Mouse (Mus musculus) naive thymus-derived CD4-positive, alpha-beta T cell, adult 2 months (primary cell): ENCODE results near the gene Fitm2.
"Not testable (repeated sequence)": the region's sequence is repeated elsewhere in the genome, so short reads cannot be mapped to it uniquely, and the experiment has no call there.

Source experiments
- DNase-seq: peaks from one replicate; pipeline ENCODE4 v3.0.0-alpha.2; 2011; ENCODE audit warnings: low read depth

Fitm2 gene

DNA sequence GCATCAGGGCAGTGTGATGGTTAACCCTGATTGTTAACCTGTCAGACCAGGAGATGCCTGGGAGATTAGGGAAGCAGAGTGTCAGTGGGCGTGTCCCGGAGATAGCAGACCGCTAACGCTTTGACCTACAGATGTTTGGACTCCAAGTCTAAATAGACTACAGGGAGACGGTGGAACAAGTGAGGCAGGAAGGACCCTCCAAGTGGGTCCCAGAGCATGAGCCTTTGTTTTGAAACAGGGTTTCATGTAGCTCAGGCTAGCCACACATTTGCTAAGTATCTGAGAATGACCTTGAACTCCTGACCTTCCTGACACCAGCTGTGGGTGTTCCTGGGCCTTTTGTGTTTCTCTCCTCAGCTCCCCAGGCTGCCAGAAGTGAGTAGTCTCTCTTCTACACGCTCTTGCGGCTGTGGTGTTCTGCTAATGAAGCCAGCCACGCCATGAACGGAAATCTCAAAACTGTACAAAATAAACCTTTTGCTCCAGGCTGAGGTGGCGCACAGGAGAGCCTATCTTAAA is 9.1 kb downstream of the Fitm2 start:
- no peak for DNase-seq

DNA sequence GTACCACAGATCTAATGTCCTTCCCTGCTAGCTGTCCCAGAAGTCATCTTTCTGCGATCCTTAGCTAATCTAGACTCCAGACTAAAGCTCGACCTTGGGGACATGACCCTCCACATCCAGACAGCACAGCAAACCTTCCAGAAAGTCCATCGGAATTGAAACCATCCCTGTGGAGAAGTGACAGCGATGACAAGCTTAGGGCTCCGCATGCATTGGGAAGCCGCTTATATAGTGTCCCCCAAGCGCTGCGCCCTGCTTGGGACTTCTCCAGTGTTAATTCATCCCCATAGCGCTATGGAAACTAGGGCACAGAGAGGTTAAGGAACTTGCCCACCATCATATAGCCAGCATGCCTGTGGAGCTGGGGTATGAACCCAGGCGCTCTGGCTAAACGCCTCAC is 9.6 kb downstream of the Fitm2 start:
- DNase-seq = no peak

DNA sequence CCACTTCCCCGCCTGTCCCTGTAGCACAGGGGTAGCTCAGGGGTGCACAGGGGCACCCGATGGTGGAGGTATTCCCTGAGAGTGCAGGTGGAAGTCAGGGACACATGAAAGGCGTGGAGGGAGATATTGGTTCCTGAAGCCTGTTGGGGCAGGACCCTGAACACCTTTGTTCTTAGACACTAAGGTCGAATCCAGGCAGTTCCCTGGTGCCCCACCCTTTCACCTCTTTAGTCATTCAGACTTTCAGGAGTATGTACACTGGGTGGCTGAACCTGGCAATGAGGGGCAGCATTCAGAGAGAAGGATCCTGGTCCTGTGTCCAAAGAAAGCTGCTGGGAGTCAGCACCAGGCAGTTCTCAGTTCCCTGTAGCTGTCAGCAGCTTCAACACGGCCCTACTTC is 10.0 kb downstream of the Fitm2 start:
- DNase-seq = no peak

DNA sequence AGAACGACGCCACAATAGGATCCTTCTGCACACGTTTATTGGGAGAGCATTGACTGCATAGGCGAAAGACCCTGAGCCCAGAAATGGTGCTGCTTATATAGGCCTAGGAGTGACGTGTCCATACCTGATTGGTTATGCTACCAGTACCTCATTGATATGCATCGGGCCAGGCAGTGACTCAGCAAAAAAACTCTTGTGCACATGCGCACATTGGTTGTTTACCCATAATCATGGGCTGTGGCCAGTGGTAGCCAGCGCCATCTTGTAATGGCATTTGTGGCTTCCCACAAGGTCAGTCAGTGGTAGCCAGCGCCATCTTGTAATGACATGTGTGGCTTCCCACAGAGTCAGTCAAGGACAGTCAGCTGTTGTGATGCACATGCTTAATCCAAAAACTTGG is 11.1 kb downstream of the Fitm2 start:
- not testable (repeated sequence) for DNase-seq

DNA sequence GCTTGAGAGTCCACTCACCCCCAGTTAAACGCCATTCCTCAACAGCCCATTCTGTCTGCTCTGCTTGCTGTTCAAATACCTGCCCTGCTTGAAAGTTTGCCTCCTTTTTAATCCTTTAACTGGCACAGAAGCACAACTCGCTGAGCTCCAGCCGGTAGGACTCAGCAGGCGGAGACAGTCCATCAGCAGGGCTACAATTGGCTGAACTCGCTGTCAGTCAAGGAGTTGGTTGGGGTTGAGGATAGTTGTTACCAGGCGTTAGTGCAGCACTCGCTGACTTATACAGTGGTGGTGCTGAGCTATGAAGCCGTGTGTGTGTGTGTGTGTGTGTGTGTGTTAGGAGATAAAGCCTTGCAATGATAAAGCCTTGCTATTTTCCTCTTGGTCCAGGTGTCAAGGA is 11.8 kb downstream of the Fitm2 start:
- no peak for DNase-seq

DNA sequence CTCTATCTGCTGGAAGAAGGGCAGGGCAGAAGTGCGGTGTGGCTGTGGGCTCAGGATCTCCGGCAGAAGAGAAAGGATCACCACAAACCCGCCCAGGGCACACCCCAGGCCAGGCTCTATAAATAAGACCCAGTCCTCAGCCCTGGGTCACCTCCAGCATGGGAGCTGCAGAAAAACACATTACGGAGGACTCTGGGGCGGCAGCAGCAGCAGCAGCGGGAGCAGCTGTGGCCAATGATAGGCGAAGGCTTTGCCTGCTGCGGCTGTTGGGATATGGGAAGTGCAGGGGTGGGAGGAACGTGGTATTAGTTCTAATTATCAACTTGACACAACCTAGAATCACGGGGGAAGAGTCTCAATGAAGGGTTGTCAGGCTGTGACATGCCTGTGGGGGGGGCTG is 13.0 kb downstream of the Fitm2 start:
- DNase-seq = no peak

DNA sequence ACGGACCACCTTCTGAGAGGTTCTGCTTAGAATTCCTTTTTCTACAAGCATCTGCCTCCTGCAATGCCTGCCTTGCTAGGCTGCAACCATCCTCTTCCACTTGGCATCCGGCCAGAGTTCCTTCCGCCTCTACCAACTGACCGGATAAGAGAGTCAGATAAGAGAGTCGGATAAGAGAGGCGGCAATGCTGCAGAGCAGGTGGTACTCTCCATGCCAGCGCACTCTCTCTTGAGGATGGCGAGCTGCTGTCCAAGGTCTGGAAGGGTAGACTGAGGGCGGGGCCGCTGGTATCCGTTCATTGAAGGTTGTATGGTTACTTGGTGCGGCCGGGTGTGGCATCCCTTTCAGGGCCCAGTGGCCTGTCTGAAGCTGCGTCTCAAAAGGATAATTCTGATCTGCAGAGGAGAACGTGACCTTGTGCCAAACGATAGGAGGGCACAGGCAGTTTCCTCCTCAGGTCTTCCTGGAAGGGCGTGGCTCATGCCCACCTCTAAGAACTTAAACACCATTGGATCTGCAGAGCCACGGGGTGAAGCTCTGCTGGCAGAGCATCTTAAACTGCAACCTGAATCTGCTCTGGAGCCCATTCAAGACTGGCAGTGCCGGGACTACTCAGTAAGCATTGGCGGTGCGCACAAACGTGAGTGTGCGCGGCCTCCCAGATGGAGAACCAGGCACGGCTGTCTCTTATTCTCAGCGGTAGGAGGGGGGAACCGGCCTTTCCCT is 13.7 kb downstream of the Fitm2 start:
- no peak for DNase-seq

DNA sequence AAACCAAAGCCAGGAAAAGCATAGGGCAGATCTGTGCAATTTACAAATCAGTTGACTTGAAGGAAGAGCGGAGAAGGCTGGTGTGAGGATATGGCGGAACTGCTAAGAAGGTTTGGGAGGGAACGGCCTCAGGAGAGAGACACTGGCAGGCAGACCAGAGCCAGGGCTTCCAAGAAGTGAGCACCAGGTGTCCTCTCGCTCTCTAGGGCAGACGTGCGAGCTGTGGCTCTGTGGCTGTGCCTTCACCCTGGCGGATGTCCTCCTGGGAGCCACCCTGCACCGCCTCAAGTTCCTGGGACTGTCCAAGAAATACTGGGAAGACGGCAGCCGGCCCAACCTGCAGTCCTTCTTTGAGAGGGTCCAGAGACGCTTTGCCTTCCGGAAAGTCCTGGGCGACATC is 19.1 kb downstream of the Fitm2 start:
- DNase-seq = no peak

DNA sequence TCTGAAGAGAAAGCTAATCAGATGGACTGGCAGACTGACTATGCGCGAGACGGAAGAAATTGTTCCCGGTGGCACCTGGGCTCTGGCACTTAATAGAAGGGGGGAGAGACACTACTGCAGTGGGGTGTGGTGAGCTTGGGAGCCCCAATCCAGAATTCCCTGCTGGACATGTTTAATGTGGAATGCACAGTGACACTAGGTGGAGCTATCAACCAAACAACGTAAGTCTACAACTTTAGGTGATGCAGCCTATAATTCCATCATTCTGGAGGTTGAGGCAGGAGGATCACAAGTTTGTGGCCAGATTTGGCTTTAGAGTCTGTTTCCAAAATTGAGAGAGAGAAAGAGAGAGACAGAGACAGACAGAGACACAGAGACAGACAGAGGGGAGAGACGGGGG is 19.7 kb downstream of the Fitm2 start:
- no peak for DNase-seq

DNA sequence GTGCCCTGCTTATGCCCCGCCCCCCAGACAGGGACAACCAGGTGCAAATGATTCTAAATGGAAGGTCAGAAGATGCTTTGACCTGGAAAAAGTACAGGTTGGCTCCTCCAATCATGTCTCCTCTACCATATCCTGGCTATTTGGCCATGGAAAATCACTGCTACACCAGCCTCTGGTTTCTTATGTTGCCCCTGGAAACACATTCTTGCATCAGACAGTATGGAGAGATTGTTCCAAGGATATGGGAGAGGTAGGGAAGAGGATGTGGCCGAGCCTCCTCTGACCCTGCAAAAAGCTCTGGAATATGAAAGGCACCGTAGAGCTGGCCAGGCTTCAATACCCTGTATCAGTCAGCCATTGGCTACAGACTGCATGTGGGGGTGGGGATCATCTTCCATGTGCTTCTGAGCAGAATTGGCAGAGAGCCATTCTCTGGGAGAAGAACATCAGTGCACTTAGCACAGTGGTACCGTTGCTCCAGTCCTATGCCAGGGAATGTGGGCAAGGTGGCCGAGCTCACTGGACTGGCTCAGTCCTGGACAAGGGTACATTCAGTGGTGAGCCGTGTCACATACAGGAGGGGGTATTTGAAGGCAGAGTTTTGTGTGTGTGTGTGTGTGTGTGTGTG is 21.6 kb downstream of the Fitm2 start:
- no peak for DNase-seq

DNA sequence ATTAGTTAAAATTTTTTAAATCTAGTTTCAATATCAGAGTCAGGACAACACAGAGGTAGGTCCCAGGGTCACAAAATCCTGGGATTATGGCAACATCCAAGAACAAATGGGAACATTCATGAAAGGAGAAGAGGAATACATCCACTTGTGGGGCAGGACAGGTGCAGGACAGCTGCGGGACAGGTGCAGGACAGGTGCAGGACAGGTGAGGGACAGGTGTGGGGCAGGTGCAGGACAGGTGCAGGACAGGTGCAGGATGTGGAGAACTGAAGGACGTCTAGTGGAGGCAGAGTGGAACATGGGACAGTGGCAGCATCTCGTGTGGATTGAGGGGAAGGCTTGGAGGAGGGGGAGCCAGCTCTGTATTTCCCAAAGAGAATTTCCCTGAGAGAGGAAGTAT is 23.2 kb downstream of the Fitm2 start:
- DNase-seq = no peak

DNA sequence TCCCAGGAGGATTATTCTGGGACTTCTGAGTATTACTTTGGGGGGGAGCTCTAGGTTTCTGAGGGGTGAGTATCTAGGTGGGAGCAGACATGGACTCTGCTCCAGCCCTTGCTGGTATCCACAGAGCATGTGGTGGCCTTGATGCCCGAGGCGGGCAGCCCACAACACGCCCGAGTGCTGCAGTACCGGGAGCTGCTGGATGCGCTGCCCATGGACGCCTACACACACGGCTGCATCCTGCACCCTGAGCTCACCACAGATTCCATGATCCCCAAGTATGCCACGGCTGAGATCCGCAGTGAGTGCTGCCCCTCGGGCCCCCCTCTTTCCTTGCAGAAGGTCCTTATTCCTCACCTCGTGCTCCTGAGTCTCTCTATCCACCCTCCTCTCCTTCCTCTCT is 25.1 kb downstream of the Fitm2 start:
- DNase-seq = no peak

DNA sequence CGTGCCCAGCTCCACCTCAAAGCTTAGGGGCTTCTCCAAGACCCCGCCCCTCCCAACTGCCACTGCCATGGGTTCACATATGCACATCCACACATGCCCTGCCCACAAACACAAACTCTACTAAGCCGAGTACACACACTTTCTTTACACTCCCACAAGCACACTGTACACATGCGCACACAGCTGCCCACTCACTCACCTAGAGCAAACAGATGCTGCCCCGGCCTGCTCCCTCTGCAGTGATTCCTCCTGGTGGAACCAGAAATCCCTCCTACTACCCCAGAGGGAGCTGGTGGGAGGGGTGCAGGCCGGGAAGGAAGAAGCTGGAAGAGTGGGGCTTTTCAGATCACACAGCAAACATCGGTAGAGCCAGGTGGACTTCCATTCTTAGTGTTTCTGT is 28.4 kb downstream of the Fitm2 start:
- DNase-seq = no peak

DNA sequence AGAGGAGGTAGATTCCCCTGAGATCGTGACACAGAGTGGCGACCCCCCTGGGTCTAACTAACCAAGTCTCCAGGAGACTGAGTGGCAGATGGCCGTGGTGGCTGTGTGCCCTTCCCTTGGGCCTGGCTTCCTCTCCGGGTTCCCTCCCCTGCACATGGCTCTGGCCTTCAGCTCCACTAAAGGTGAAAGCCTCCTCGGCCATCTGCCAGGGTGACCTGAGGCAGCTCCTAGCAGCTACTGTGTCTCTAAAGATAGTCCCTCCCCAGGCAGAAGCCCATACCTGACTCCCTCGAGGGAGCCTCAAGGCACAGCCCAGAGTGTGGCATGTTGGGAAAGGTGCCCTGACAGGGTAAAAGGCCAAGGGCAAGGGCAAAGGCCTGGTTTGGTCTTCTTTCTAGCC is 28.9 kb downstream of the Fitm2 start:
- no peak for DNase-seq

DNA sequence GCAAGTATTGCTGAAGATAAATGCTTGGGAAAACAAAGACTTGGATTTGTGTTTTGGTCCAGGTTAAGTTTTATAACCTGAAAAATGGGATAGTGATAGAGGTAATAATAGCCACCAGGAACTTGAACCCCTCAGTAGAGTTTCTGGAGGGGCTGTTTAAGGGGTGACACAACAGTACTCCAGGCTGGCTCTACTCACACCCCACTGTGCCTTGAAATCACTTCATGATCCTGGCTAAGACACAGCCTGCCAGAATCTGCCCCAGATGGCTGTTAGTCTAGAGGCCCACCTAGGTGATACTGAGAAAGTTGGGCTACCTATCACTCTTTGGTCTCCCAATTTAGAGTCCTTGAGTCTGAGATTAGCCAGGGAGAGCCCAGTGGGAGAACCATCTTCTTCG is 32.9 kb downstream of the Fitm2 start:
- no peak for DNase-seq

DNA sequence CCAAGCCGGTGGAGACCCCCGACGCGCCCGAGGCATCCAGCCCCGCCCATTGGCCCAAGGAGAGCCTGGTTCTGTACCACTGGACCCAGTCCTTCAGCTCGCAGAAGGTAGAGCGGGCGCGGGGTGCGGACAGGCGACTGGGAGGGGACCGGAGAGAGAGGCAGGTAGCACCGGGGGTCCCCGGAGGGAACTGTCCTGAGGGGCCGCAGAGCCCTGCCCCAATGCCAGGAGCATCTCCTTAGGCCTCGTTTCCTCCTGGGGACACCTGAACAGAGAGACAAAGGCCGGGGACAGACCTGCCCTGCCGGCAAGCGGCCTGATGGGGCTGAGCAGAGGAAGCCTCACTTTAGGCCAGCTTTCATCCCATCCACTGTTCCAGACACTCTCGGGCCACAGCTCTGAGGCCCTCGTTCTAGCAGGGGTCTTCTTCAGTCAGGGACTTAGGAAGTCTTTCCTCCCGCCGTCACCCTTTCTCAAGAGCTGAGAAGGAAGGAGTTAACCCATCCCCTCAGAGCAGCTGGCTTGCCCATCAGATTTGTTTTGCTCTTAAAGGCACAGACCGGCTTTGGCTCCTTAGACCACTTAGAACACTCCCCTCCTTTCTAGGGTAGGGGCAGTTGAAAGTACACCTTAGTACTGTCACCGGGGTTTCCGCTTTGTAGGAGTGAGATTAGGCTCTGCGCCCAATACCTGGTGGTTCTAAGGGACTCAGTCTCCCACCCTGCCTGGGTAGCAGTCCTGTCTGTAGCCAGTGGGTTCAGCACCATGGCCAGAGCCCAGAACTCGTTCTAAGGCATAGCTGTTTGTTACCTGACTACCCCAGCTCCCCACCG is 33.6 kb downstream of the Fitm2 start:
- no peak for DNase-seq

DNA sequence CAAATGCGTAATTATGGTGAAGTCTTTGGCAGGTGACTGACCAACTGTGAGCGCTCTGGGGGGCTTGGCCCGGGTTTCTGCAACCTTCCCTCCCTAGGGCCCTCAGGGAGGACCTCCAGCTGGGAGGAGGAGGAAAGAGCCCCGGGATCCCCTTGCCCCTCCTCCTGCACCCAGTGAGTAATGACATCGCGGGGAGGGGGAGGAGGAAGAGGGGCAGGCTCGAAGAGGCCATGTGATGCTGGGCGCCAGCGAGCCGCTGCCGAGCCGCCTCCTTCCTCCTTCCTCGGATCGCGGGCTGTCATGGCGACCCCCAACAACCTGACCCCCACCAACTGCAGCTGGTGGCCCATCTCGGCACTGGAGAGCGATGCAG is 34.2 kb downstream of the Fitm2 start, which contains the start of gene Gdap1l1:
Gdap1l1 (plus strand) TSS at position 231 of the 373 bp plus-strand sequence.
- DNase-seq = no peak

DNA sequence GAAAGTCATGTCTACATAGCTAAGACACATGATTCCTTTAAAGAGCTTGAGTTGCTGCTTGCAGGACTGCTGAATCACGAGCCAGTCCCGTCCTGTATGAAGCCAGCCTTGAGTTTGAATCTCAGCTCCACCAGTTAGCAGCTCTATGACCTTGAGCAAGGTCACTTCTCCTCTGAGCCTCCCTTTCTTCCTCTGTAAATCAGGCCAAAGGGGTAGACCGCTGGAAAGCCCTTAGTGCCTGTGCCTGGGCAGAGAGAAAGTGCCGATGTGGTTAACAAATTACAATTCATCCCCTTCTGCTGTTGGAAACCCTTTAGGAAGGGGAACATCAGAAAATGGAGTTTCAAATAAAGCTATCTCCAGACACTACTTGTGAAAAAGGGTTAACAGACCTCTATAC is 34.6 kb downstream of the Fitm2 start:
- DNase-seq = no peak

DNA sequence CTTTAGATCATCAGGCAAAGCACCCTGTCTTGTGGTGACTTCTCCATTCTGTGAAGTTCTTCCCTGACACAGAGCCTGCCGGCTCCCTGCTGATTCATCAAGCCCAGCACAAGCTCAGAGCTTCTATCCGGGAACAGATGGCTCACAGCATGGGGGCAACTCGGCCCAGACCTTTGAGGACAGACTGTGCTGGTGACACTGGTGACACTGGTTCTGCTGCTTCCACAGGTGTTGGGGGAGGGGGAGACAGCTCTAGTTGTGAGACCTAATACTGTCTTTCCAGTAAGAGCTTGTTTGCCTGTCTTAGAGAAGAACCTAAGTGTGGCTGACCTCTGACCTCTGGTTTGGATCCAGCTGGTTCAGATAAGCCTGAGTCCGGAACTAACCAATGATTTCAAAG is 38.5 kb downstream of the Fitm2 start:
- no peak for DNase-seq

DNA sequence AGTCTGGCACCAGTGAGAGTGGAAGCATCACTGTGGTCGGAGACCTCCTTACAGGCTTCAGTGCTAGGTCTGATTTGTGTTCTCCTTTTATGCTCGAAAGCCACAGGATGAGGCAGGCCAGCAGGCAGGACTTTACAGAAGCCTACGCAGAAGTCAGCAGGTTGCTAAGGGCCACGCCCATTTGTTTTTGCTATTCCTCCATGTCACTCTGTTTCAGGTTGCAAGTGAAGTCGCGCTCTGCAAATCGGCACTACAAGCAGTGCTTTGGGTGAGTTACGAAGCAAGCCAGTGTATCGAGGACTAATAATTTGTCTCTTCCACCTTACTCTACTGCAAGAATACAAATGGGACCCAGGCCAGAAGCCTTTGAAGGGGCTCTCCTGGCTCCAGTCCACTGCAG is 41.1 kb downstream of the Fitm2 start:
- no peak for DNase-seq

DNA sequence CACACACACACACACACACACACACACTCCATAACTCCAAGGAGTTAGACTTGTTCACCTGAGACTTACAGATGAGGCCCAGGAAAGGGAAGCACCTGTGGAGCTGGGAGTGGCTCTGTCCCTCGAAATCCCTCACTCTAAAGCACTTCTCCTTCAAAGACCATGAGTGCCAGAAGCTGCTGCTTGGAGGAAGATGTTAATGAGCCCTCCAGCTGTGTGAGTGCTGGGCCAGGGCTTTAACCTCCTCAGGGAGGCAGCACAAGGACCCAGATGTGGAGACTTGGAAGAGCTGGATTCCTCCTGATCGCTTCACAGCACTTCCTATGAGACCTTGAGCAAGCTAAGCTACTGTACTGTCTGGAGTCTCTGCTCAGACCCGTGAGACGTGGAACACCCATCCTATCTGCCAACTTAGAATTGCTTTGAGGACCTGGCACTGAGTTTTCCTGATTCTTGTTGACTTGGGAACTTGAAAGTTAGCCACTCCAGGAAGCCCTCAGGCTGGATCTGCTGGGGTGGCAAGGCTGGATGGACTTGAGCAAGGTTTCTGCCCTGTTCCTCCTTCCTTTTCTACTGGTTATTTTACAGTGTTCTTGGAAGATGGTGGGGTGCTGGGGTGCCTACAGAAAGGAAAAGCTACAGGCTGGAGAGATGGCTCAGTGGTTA is 44.0 kb downstream of the Fitm2 start:
- DNase-seq = no peak

DNA sequence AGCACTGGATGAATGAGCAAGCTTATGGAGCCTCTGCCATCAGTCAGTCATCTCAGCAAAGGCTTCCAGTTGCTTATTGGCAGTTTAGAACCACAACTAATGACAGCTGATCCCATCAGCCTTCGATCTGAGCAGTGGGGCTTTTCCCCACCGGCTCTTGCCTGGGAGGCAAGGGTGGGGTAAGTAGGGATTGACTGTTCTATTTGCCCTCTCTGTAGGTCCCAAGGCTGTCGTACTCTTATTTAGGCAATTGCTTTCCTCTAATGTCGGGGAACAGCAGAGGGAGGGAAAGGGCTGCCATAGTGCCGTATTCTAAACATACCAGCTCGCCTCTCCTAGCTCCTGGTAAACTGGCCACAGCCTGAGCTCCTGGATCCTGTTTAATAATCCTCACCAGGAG is 47.8 kb downstream of the Fitm2 start, which contains the start of gene Oser1:
Oser1 (minus strand) TSS at position 101 of the 400 bp plus-strand sequence.
- DNase-seq = no peak
